Mouse (Mus musculus) megakaryocyte-erythroid progenitor cell, adult 5 weeks (primary cell): ENCODE measurements around the gene Irx4. TPM values are rescaled to one million over a fixed set of nuclear protein-coding genes. Genes with fewer than 3 reads are reported as not detected.

ENCODE experiments used
- polyA plus RNA-seq: library from polyadenylated mRNA; stranded (reverse); fragments of >175 nt; gene quantifications from 2 replicates; pipeline ENCODE4 v1.2.3, GENCODE M21; 2012

Gene Irx4
- not detected in 2 replicates for polyA plus RNA-seq

GRCm38 (mm10) chr13:73260354-73261035 lies at the start of gene Irx4:
TSS of gene Irx4 (plus strand) at chr13:73260479.

Other genes starting within 250 kb of the Irx4 start
- 58.6 and 65.8 TPM in 2 replicates for gene Mrpl36, start 68.0 kb downstream of the Irx4 start, polyA plus RNA-seq
- 299 and 300 TPM in 2 replicates for gene Ndufs6, start 68.1 kb downstream of the Irx4 start, polyA plus RNA-seq
- 11.1 and 11.5 TPM in 2 replicates for gene Lpcat1, start 206.7 kb downstream of the Irx4 start, polyA plus RNA-seq